Mouse (Mus musculus) midbrain, embryonic 13.5 days (tissue): Measurements from ENCODE around the gene Ndufa4l2. TPM values are rescaled to one million over a fixed set of nuclear protein-coding genes. Genes with fewer than 3 reads are reported as not detected.

Experiments
- ATAC-seq: fragments of 200-750 bp; cut with Nextera tagmentation; 2 replicates; pipeline ENCODE4 v1.8.0; 2017; ENCODE audit warnings: mild to moderate bottlenecking, moderate TSS enrichment, moderate library complexity
- H3K27ac ChIP-seq: fragments of 300-500 bp; sonication (generic); 2 replicates; pipeline ENCODE4 v1.5.1; 2015; ENCODE audit warnings: inconsistent platforms, mild to moderate bottlenecking, moderate library complexity
- H3K27me3 ChIP-seq: fragments of 300-500 bp; sonication (generic); 2 replicates; pipeline ENCODE4 v1.6.1; 2015; ENCODE audit warnings: mild to moderate bottlenecking, inconsistent platforms
- H3K36me3 ChIP-seq: fragments of 300-500 bp; sonication (generic); 2 replicates; pipeline ENCODE4 v1.6.1; 2015; ENCODE audit warnings: mild to moderate bottlenecking, inconsistent platforms
- H3K4me1 ChIP-seq: fragments of 300-500 bp; sonication (generic); replicated peaks from 2 replicates; pipeline ENCODE4 v1.6.1; 2015; ENCODE audit warnings: inconsistent platforms
- H3K4me2 ChIP-seq: fragments of 300-500 bp; sonication (generic); replicated peaks from 2 replicates; pipeline ENCODE4 v1.6.1; 2015; ENCODE audit warnings: moderate library complexity, mild to moderate bottlenecking, inconsistent platforms
- H3K4me3 ChIP-seq: fragments of 300-500 bp; sonication (generic); replicated peaks from 2 replicates; pipeline ENCODE4 v1.5.1; 2015; ENCODE audit warnings: mild to moderate bottlenecking, inconsistent platforms
- H3K9ac ChIP-seq: fragments of 300-500 bp; sonication (generic); replicated peaks from 2 replicates; pipeline ENCODE4 v1.6.1; 2015; ENCODE audit warnings: mild to moderate bottlenecking, inconsistent platforms
- H3K9me3 ChIP-seq: fragments of 300-500 bp; sonication (generic); 2 replicates; pipeline ENCODE4 v1.6.1; 2016; ENCODE audit warnings: mild to moderate bottlenecking, inconsistent platforms
- WGBS: fragments of 180-500 bp; shearing (Covaris S2); methylation state at CpG from one replicate; pipeline ENCODE4 v1.1.7; 2015; 5-methylcytosine and 5-hydroxymethylcytosine counted together
- polyA plus RNA-seq: library from polyadenylated mRNA; unstranded; fragments of >200 nt; fragmentation: Nextera tagmentation; extraction: Ambion mirVana; gene quantifications from 2 replicates; pipeline ENCODE4 v1.2.1, GENCODE M21; 2015

Ndufa4l2 gene
- polyA plus RNA-seq, 1 experiment from 2014 or later, result 11.5 TPM

DNA sequence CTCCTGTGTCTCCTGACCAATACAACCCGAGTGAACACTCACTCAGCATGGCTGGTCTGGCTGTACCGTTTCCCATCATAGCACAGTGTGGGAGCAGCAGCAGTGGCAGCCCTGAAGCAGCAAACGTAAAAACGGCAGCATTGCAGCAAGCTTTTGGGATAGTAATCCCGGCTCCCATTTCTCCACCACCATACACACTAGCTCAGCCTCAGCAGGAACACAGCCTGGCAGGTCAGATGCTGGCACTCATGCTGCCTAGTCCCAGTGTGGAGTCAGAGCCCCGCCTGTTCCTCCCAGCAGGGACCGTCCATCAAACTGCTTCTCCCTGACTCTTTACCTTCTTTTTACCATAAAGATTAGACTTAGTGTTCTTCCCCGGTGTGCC is 23.6 kb upstream of the Ndufa4l2 start:
- WGBS, result 62% methylated on average over 8 of the region's 8 CpGs
- H3K9me3 ChIP-seq, result no peaks in the 10 kb centered on the region
- H3K27me3 ChIP-seq, result no peaks in the 10 kb centered on the region
- H3K27ac ChIP-seq, result peak overlapping the region; percentile 71
- no peak overlapping the region for H3K4me2 ChIP-seq
- peak overlapping the region; percentile 32; the same call in 1 of the 2 replicates for H3K9ac ChIP-seq
- peak; percentile 34; the same call in 1 of the 2 replicates for ATAC-seq
- peaks cover 87% of the 10 kb centered on the region for H3K36me3 ChIP-seq
- no peak overlapping the region for H3K4me3 ChIP-seq
- peaks cover 10% of the 10 kb centered on the region; the same call in 1 of the 2 replicates for H3K4me1 ChIP-seq

DNA sequence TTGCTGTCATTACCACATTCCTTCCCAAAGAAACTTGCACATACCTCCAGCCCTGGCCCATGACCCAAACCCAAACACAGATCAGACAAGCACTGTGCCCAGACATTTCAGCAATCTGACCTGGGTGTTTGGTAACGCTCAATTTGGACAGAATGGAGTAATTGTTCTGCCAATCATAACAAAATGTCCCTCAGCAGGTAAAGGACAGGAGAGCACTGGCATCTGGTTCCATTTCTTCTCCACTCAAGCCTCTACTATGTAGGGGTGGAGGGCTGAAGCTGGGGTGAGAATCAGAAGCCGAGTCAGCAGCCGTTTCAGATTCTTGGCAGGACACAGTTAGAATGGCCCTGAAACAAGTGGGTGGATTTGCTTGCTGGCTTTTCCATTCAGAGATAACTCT is 22.6 kb upstream of the Ndufa4l2 start:
- no peaks in the 10 kb centered on the region for H3K27me3 ChIP-seq
- WGBS, result 87% methylated on average over 3 of the region's 3 CpGs
- H3K9ac ChIP-seq, result no peak overlapping the region
- H3K4me3 ChIP-seq, result no peak overlapping the region
- H3K4me2 ChIP-seq, result no peak overlapping the region
- H3K9me3 ChIP-seq, result no peaks in the 10 kb centered on the region
- H3K4me1 ChIP-seq, result peaks cover 10% of the 10 kb centered on the region; the same call in 1 of the 2 replicates
- peaks cover 90% of the 10 kb centered on the region for H3K36me3 ChIP-seq
- no peak overlapping the region for H3K27ac ChIP-seq
- no peak for ATAC-seq

- Histone ChIP-seq H3K4me1 (0 out of 2 replicates have a peak, but pooled peaks cover under 1% of the 10 kb centered on the region), H3K4me3 (no peak overlapping the region), H3K36me3 (peaks cover 91% of the 10 kb centered on the region), H3K9ac (no peak overlapping the region), H3K9me3 (no peaks in the 10 kb centered on the region), H3K4me2 (no peak overlapping the region), H3K27ac (no peak overlapping the region), H3K27me3 (no peaks in the 10 kb centered on the region)
- no peak for ATAC-seq
- 93% methylated on average over 3 of the region's 3 CpGs for WGBS
Measured at GRCm38 (mm10) chr10:127496156-127496555, 18.6 kb upstream of the Ndufa4l2 start.

DNA sequence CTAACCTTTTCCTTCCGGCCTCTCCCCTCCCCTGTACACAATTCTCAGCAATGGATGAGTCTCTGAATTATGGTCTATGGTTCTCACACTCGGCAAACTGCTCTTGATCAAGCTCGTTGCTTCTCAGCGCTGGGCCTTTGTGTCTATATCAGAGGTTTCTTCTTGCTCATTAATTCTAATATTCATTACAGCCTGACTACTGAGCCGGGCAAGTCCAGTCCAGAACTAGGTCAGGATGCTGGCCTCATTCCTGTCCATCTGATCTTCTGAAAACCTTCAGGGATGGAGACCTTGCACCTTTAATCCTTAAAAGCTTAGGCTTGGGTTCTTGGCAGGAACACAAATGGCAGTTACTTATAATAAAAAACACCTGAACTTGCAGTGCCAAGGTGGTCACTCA is 15.3 kb upstream of the Ndufa4l2 start:
- H3K9me3 ChIP-seq, result no peaks in the 10 kb centered on the region
- H3K36me3 ChIP-seq, result peaks cover 62% of the 10 kb centered on the region
- no peak for ATAC-seq
- H3K4me3 ChIP-seq, result no peak overlapping the region
- H3K4me2 ChIP-seq, result no peak overlapping the region
- no peaks in the 10 kb centered on the region for H3K4me1 ChIP-seq
- no peak overlapping the region for H3K27ac ChIP-seq
- 88% methylated on average over 5 of the region's 5 CpGs for WGBS
- H3K9ac ChIP-seq, result no peak overlapping the region
- H3K27me3 ChIP-seq, result no peaks in the 10 kb centered on the region

GRCm38 (mm10) chr10:127500042-127500441 is 14.7 kb upstream of the Ndufa4l2 start:
- Histone ChIP-seq H3K9me3 (no peaks in the 10 kb centered on the region), H3K36me3 (peaks cover 57% of the 10 kb centered on the region), H3K27ac (no peak overlapping the region), H3K4me2 (no peak overlapping the region), H3K4me1 (no peaks in the 10 kb centered on the region), H3K4me3 (no peak overlapping the region), H3K27me3 (no peaks in the 10 kb centered on the region), H3K9ac (no peak overlapping the region)
- whole genome bisulfite sequencing, result 93% methylated on average over 4 of the region's 4 CpGs
- ATAC-seq, result no peak

GRCm38 (mm10) chr10:127500894-127501893 is 13.6 kb upstream of the Ndufa4l2 start, which contains the start of gene Stac3:
Gene Stac3, plus strand, starts transcription at chr10:127501686.
- Histone ChIP-seq H3K4me1 (no peaks in the 10 kb centered on the region), H3K27me3 (0 out of 2 replicates have a peak, but pooled peaks cover 4% of the 10 kb centered on the region), H3K9ac (no peak within 1 kb of the TSS), H3K27ac (no peak within 1 kb of the TSS), H3K4me2 (no peak within 1 kb of the TSS), H3K36me3 (peaks cover 54% of the 10 kb centered on the region), H3K9me3 (no peaks in the 10 kb centered on the region), H3K4me3 (no peak within 1 kb of the TSS)
- 79% methylated on average over 13 of the region's 13 CpGs for WGBS
- no peak for ATAC-seq

GRCm38 (mm10) chr10:127508239-127508638 is 6.5 kb upstream of the Ndufa4l2 start:
- Histone ChIP-seq H3K9me3 (no peaks in the 10 kb centered on the region), H3K27ac (no peak overlapping the region), H3K4me2 (peak overlapping the region; percentile 82), H3K36me3 (peaks cover 7% of the 10 kb centered on the region), H3K27me3 (peaks cover 20% of the 10 kb centered on the region), H3K4me3 (no peak overlapping the region), H3K4me1 (peaks cover 56% of the 10 kb centered on the region), H3K9ac (0 out of 2 replicates have a peak overlapping the region, but pooled peaks have one; percentile 36)
- WGBS, result 3% methylated on average over 15 of the region's 15 CpGs
- ATAC-seq, result no peak

GRCm38 (mm10) chr10:127509051-127509836 is 5.5 kb upstream of the Ndufa4l2 start:
- peak overlapping the region; percentile 82 for H3K4me2 ChIP-seq
- H3K9me3 ChIP-seq, result no peaks in the 10 kb centered on the region
- H3K27me3 ChIP-seq, result peaks cover 21% of the 10 kb centered on the region
- H3K9ac ChIP-seq, result peak overlapping the region; percentile 70
- 1% methylated on average over 34 of the region's 35 CpGs for WGBS
- peak; percentile 70 for ATAC-seq
- H3K36me3 ChIP-seq, result peaks cover 7% of the 10 kb centered on the region
- peaks cover 66% of the 10 kb centered on the region for H3K4me1 ChIP-seq
- H3K4me3 ChIP-seq, result peak overlapping the region; percentile 38
- peak overlapping the region; percentile 97 for H3K27ac ChIP-seq

DNA sequence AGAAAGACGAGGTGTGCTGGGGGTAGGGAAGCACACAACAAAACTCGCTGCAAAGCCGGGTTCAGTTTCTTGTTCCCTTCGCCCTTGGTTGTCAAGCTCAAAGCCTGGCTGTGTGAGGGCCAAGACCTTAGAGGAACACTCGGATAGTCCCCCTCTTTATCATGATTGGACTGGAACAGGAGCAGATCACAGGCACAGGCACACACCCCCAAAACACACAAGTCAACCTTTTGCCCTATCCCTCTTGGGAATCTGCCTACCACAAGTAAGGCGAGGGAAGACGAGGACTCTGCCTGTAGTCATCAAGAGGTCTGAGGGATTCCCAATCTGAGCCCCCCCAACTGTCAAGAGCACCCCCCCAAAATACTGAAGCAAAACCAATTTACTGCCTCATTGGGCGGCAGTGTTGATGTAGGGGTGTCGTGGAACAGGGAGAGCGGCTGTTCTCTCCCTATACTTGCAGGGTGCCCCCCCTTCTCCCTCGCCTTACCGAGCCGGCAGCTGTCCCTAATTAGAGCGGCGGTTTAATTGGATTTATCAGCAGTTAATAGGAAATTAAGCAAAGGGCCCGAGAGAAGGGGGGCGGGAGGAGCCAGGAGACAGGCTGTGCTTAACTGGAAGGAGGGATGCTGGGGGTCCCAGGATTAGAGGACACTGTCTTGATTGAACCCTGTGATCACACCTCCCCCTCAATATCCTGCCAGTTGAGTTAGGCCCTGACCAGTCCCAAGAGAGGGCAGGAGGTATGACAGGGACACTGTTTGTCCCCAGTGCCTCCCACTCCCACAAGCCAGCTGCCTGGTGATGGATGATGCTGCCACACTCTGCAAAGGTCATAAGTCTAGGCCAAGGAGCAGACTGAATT is 4.7 kb upstream of the Ndufa4l2 start:
- H3K27ac ChIP-seq, result peak overlapping the region; percentile 97
- H3K4me3 ChIP-seq, result peak overlapping the region; percentile 45
- no peak for ATAC-seq
- WGBS, result 5% methylated on average over 17 of the region's 17 CpGs
- peak overlapping the region; percentile 70 for H3K9ac ChIP-seq
- H3K4me2 ChIP-seq, result peak overlapping the region; percentile 82
- peaks cover 74% of the 10 kb centered on the region for H3K4me1 ChIP-seq
- no peaks in the 10 kb centered on the region for H3K9me3 ChIP-seq
- H3K27me3 ChIP-seq, result peaks cover 29% of the 10 kb centered on the region
- peaks cover 7% of the 10 kb centered on the region for H3K36me3 ChIP-seq

- Histone ChIP-seq H3K9me3 (no peaks in the 10 kb centered on the region), H3K4me2 (peak overlapping the region; percentile 82), H3K4me1 (peaks cover 84% of the 10 kb centered on the region), H3K9ac (peak overlapping the region; percentile 70), H3K36me3 (0 out of 2 replicates have a peak, but pooled peaks cover under 1% of the 10 kb centered on the region), H3K27me3 (peaks cover 37% of the 10 kb centered on the region), H3K27ac (peak overlapping the region; percentile 97), H3K4me3 (peak overlapping the region; percentile 45)
- 6% methylated on average over 11 of the region's 11 CpGs for whole genome bisulfite sequencing
- ATAC-seq, result no peak
Measured at GRCm38 (mm10) chr10:127510895-127511617, 3.7 kb upstream of the Ndufa4l2 start.
